Mouse (Mus musculus) embryonic facial prominence, embryonic 13.5 days (tissue): ENCODE results near the gene Nup155. TPM values are rescaled to one million over a fixed set of nuclear protein-coding genes. Genes with fewer than 3 reads are reported as not detected.
"Not testable (repeated sequence)": the region's sequence is repeated elsewhere in the genome, so short reads cannot be mapped to it uniquely, and the experiment has no call there.

Experiments used
- ATAC-seq: fragments of 200-750 bp; cut with Nextera tagmentation; 2 replicates; pipeline ENCODE4 v1.8.0; 2017; ENCODE audit warnings: low read depth; ENCODE audit not compliant: insufficient number of reproducible peaks, insufficient read depth, low FRiP score, low TSS enrichment
- H3K27ac ChIP-seq: fragments of 300-500 bp; sonication (generic); 2 replicates; pipeline ENCODE4 v1.5.1; 2015; ENCODE audit warnings: moderate library complexity, mild to moderate bottlenecking, inconsistent platforms
- H3K27me3 ChIP-seq: fragments of 300-500 bp; sonication (generic); 2 replicates; pipeline ENCODE4 v1.6.1; 2015; ENCODE audit warnings: mild to moderate bottlenecking, inconsistent platforms
- H3K36me3 ChIP-seq: fragments of 300-500 bp; sonication (generic); 2 replicates; pipeline ENCODE4 v1.6.1; 2015; ENCODE audit warnings: mild to moderate bottlenecking, inconsistent platforms
- H3K4me1 ChIP-seq: fragments of 300-500 bp; sonication (generic); 2 replicates; pipeline ENCODE4 v1.6.1; 2015; ENCODE audit warnings: inconsistent platforms
- H3K4me2 ChIP-seq: fragments of 300-500 bp; sonication (generic); 2 replicates; pipeline ENCODE4 v1.6.1; 2015; ENCODE audit warnings: moderate library complexity, mild to moderate bottlenecking, inconsistent platforms
- H3K4me3 ChIP-seq: fragments of 300-500 bp; sonication (generic); 2 replicates; pipeline ENCODE4 v1.5.1; 2015; ENCODE audit warnings: mild to moderate bottlenecking, inconsistent platforms
- H3K9ac ChIP-seq: fragments of 300-500 bp; sonication (generic); 2 replicates; pipeline ENCODE4 v1.6.1; 2015; ENCODE audit warnings: mild to moderate bottlenecking, inconsistent platforms
- H3K9me3 ChIP-seq: fragments of 300-500 bp; sonication (generic); 2 replicates; pipeline ENCODE4 v1.6.1; 2016; ENCODE audit warnings: inconsistent platforms
- WGBS: fragments of 180-500 bp; shearing (Covaris S2); methylation state at CpG from one replicate; pipeline ENCODE4 v1.1.7; 2015; ENCODE audit warnings: mixed read lengths; 5-methylcytosine and 5-hydroxymethylcytosine counted together
- polyA plus RNA-seq: library from polyadenylated mRNA; unstranded; fragments of >200 nt; fragmentation: Nextera tagmentation; extraction: Ambion mirVana; gene quantifications from 2 replicates; pipeline ENCODE4 v1.2.1, GENCODE M21; 2015

Gene Nup155
- 15.9 and 20.2 TPM in 2 replicates for polyA plus RNA-seq

DNA sequence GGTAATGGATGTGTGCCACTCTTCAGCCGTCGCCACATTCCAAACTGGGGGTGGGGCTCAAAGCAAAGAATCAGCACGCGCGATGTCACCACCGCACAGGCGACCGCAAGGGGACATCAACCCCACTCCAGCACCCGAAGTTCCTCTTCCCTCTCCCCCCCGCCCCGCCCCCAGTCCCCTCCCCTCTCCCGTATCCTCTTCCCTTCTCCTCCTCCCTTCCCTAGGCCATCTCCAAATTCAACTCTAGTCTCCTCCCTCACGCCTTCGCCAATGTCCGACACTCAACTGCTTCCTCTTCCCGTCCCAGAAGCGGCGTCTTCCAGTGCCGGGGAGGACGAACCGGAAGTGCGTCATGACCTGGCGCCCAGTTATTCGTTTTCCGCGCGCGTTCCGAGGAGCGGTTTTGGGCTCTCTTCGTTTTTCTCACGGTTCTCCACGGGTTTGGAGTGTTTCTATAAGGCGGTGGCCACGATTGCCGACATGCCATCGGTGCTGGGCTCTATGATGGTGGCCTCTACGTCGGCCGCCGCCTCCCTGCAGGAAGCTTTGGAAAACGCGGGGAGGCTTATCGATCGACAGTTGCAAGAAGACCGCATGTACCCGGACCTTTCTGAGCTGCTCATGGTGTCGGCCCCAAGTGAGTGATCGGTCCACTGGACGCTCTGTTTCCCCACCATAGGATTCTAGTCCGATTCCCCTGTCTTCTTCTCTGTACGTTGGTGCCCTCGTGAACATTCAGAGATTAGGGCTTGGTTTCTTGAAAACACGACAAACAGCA, at the start of gene Nup155:
Nup155 (plus strand) TSS at position 308 of the 778 bp plus-strand sequence.
- Histone ChIP-seq H3K27me3 (no peaks in the 10 kb centered on the region), H3K36me3 (peaks cover 26% of the 10 kb centered on the region), H3K4me3 (peak within 1 kb of the TSS; percentile 84), H3K4me2 (peak within 1 kb of the TSS; percentile 85), H3K27ac (peak within 1 kb of the TSS; percentile 79), H3K4me1 (peaks cover 8% of the 10 kb centered on the region), H3K9me3 (no peaks in the 10 kb centered on the region), H3K9ac (peak within 1 kb of the TSS; percentile 87)
- peak; percentile 93 for ATAC-seq
- under 1% methylated on average over 54 of the region's 54 CpGs for WGBS

DNA sequence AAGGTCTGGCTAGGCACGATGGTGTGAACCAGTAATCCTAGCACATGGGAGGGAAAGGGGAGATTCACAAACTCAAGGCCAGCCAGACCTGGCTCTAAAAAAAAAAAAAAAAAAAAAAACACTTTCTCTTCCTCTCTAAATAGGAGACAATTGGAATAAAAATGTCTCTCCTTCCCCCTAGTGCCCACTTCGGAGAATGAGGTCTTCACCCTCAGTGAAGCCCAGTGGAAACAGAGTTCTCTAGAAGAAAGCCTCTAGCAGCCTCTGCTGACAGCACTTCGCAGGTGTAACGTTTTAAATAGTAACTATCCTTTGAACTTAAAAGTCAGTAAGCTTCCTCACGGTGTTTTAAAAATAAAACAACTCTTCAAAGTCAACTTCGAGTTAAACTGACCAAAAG, 43.9 kb upstream of the Nup155 start:
- Histone ChIP-seq H3K4me3 (no peak overlapping the region), H3K27ac (no peak overlapping the region), H3K36me3 (peaks cover 36% of the 10 kb centered on the region), H3K4me2 (no peak overlapping the region), H3K9ac (no peak overlapping the region), H3K27me3 (no peaks in the 10 kb centered on the region), H3K9me3 (no peaks in the 10 kb centered on the region), H3K4me1 (no peaks in the 10 kb centered on the region)
- WGBS = 80% methylated on average over 6 of the region's 6 CpGs
- ATAC-seq = no peak

DNA sequence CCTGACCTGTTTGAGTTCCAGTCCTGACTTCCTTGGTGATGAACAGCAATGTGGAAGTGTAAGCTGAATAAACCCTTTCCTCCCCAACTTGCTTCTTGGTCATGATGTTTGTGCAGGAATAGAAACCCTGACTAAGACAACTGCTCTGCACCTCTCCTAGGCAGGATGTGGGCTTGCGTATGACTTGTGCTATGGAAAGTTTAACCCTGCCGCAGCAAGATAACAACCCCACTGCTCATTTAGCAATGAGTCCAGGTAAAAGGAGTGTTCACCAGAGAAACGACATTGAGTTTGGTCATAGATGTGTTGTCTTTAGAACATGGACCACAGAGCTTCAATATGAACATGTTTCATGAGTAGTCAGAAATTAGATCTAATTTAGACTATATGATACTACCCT, 35.9 kb upstream of the Nup155 start:
- not testable (repeated sequence) for H3K4me1 ChIP-seq, H3K27me3 ChIP-seq, ATAC-seq, H3K9ac ChIP-seq, H3K27ac ChIP-seq, H3K4me3 ChIP-seq, H3K4me2 ChIP-seq, H3K9me3 ChIP-seq
- WGBS = 95% methylated on average over 3 of the region's 3 CpGs
- peaks cover 55% of the 10 kb centered on the region for H3K36me3 ChIP-seq

DNA sequence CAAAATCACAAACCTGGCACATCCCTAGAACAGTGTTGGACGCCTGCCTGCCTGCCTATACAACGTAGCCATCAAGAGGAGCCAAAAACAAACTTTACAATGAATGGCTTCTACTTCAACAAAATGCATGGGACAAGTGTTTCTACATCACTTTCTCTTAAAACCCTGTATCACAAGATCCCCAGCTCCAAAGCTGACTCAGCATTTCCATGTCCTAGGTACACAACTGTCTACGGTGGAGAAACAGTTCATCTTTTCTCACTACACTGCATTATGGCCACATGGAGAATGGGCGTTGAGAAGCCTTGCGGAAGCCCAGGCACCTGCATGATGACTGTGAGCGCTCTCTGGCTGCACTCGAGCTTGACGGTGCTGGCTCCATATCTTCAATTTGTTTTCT, 26.9 kb upstream of the Nup155 start:
- H3K36me3 ChIP-seq = peaks cover 34% of the 10 kb centered on the region
- H3K9me3 ChIP-seq = no peaks in the 10 kb centered on the region
- no peaks in the 10 kb centered on the region for H3K4me1 ChIP-seq
- 91% methylated on average over 8 of the region's 8 CpGs for WGBS
- no peak for ATAC-seq
- no peak overlapping the region for H3K27ac ChIP-seq
- no peak overlapping the region for H3K9ac ChIP-seq
- H3K4me3 ChIP-seq = no peak overlapping the region
- H3K27me3 ChIP-seq = no peaks in the 10 kb centered on the region
- H3K4me2 ChIP-seq = no peak overlapping the region

DNA sequence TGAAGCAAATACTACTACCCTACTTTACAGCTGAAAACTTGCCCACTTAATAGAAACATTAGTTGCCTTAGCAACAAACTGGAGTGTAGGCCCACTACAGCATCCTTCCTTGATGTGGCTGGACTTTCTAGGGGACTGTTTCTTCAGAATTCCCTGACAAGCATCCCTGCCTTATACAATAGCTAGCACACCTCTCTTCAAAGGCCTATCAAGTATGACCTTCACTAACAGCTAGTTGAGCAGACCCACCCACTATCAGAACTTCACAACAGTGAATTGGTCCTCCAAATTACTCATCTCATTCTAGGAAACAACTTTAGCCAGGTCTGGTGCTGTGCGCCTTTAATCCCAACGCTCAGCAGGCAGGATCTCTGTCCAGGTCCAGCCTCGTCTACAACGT, 21.8 kb upstream of the Nup155 start:
- no peak for ATAC-seq
- no peaks in the 10 kb centered on the region for H3K9me3 ChIP-seq
- H3K4me3 ChIP-seq = no peak overlapping the region
- WGBS = 95% methylated on average over 4 of the region's 4 CpGs
- H3K27me3 ChIP-seq = no peaks in the 10 kb centered on the region
- H3K36me3 ChIP-seq = peaks cover 22% of the 10 kb centered on the region
- H3K4me2 ChIP-seq = no peak overlapping the region
- H3K27ac ChIP-seq = no peak overlapping the region
- H3K4me1 ChIP-seq = no peaks in the 10 kb centered on the region
- no peak overlapping the region for H3K9ac ChIP-seq

DNA sequence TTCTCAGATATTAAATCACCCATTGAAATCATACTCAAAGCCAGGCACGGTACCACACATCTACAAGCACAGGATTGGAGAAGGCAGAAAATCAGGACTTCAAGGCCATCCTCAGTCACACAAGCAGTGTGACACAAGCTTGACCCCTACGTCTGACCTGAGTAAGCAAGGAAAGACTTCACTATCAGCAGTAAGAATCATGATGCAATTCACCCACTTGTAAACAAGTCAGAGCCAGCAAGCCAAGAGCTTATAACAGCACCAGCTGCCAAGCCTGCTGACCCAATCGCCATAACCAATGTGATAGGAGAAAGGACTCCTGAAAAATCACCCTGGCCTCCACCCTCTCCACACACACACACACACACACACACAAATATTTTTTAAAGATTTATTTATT, 20.4 kb upstream of the Nup155 start:
- Histone ChIP-seq H3K4me2 (no peak overlapping the region), H3K27me3 (no peaks in the 10 kb centered on the region), H3K36me3 (peaks cover 28% of the 10 kb centered on the region), H3K9ac (no peak overlapping the region), H3K9me3 (no peaks in the 10 kb centered on the region), H3K27ac (no peak overlapping the region), H3K4me1 (no peaks in the 10 kb centered on the region), H3K4me3 (no peak overlapping the region)
- ATAC-seq = no peak
- WGBS = 83% methylated on average over 3 of the region's 3 CpGs

DNA sequence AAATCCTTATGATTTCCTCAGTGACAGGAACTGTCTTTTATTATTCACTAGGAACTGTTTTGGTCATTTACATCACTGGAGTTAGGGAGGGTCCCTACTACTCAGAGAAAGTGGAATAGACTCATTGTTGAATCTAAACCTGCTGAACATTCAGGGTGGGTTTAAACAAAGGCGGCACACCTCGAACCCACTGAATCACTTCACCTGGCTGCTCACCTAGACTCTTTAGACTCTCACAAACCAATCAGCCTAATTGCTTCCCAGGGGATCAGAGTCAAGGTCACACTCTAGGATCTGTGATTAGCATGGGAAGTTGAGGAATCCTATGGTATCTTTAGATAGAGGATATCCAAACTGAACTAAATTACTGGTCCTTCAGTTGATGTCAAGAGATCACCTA, 18.4 kb upstream of the Nup155 start:
- Histone ChIP-seq H3K27ac (no peak overlapping the region), H3K27me3 (no peaks in the 10 kb centered on the region), H3K9ac (no peak overlapping the region), H3K4me3 (no peak overlapping the region), H3K4me2 (no peak overlapping the region), H3K4me1 (no peaks in the 10 kb centered on the region), H3K36me3 (peaks cover 42% of the 10 kb centered on the region), H3K9me3 (no peaks in the 10 kb centered on the region)
- 95% methylated on average over 2 of the region's 2 CpGs for WGBS
- ATAC-seq = no peak

DNA sequence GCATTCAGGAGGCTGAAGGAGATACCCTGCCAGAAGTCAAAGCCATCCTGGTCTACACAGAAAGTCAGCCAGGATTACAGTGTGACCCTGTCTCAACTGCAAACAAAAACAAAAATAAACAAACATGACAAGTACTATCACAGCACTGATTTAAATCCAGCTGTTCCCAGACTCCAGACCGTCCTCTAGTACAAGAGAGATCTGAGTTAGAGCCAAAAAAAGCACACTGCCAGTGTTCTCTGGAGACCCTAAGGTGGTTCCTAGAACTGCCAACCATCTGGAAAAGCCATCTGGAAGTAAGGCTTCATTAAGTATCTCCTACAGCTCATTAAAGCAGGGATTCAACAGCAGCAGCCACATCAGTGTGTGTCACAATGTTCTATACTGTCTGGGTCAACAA, 16.4 kb upstream of the Nup155 start:
- not testable (repeated sequence) for H3K4me2 ChIP-seq, ATAC-seq, H3K4me3 ChIP-seq, H3K4me1 ChIP-seq, H3K9ac ChIP-seq, H3K27ac ChIP-seq, H3K27me3 ChIP-seq, H3K9me3 ChIP-seq
- peaks cover 52% of the 10 kb centered on the region for H3K36me3 ChIP-seq
- WGBS = 89% methylated on average over 1 of the region's 1 CpGs

DNA sequence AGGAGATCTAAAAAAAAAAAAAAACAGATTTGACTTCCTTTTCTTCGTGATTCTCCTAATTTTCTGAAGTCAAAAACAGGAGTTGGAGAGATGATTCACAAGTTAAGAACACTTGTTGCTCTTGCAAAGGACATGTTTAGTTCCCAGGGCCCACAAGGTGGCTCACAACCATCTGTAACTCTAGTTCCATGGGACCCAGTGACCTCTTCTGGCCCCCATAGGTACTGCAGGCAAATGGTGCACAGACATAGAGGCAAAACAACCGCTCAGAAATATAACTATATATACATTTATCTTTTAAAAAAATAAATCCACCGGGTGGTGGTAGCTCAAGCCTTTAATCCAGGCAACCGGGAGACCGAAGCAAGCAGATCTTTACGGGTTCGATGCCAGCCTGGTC, 11.2 kb upstream of the Nup155 start:
- peaks cover 31% of the 10 kb centered on the region for H3K36me3 ChIP-seq
- 26% methylated on average over 7 of the region's 7 CpGs for WGBS
- H3K9me3 ChIP-seq = no peaks in the 10 kb centered on the region
- peak overlapping the region; percentile 65 for H3K4me2 ChIP-seq
- H3K27me3 ChIP-seq = no peaks in the 10 kb centered on the region
- ATAC-seq = no peak
- H3K9ac ChIP-seq = no peak overlapping the region
- peaks cover 4% of the 10 kb centered on the region for H3K4me1 ChIP-seq
- no peak overlapping the region for H3K27ac ChIP-seq
- peak overlapping the region; percentile 93 for H3K4me3 ChIP-seq

DNA sequence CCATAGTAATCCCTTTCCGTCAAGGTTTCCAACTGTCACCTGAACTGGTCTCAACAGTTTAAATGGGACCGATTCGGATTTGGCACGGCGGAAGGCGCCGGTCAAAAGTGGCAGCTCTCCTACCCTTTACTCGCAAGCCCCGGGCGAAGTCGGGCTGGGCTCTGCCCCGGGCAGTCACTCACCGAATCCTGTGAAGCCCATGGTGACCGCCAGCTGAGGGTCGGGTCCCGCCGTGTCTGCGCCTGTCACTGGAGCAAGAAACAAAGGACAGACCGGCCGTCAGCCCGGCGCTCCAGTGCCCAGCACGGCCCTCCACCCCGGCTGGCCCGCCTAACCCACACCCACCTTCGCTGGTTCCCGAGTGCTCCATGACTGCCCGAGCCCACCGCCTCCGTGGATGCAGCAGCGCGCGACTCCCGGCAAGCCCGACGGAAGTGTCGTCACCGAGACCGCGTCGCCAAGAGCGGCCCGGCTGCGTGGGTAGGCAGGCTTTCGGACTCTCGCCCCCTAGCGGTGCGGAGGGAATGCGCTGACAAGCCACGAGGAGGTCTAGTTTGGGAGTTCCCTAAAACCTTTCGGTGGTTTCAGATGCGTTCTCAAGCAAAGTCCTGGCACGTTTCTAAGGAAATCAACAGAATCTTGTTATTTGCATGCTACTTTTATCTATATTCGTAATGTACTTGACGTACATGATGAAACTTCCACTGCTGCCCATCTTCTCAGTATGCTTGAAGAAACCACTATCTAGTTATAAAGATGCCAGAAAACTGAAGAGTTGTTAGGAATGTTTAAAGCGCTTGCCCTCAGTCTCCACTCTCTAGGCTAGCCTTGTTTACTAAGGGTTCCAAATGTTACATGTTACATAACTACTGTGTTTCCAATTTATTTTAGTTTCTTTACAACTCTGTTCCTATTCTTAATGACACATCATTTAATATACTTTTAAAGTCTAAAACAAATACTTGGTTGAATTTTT, 10.0 kb upstream of the Nup155 start, which contains the start of gene Wdr70:
Wdr70 (minus strand) TSS at position 436 of the 976 bp plus-strand sequence.
- Histone ChIP-seq H3K9me3 (no peaks in the 10 kb centered on the region), H3K4me2 (peak within 1 kb of the TSS; percentile 65), H3K27me3 (no peaks in the 10 kb centered on the region), H3K36me3 (peaks cover 24% of the 10 kb centered on the region), H3K9ac (peak within 1 kb of the TSS; percentile 92), H3K4me3 (peak within 1 kb of the TSS; percentile 93), H3K27ac (peak within 1 kb of the TSS; percentile 22; the same call in 1 of the 2 replicates), H3K4me1 (peaks cover 4% of the 10 kb centered on the region)
- peak; percentile 88 for ATAC-seq
- 2% methylated on average over 56 of the region's 56 CpGs for WGBS

DNA sequence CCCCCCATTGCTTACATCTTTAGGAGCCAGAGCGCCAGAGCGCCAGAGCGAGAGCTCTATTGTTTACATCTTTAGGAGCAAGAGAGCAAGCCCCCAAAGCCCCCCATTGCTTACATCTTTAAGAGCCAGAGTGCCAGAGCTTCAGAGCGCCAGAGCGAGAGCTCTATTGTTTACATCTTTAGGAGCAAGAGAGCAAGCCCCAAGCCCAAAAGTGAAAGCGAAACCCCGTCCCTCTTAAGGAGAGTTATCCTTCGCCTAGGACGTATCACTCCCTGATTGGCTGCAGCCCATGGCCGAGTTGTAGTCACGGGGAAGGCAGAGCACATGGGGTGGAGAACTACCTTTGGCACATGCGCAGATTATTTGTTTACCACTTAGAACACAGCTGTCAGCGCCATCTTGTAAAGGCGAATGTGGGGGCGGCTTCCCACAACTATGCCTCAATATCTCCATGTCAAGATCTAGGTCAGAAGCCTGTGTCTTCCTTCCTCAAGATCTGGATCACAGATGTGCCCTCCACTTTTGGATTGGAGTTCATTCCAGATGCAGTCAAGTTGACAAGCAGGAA, 7.0 kb upstream of the Nup155 start:
- H3K9me3 ChIP-seq, H3K4me2 ChIP-seq, H3K27ac ChIP-seq, H3K36me3 ChIP-seq, ATAC-seq, H3K4me1 ChIP-seq, H3K27me3 ChIP-seq, H3K4me3 ChIP-seq, H3K9ac ChIP-seq: not testable (repeated sequence)
- WGBS = 89% methylated on average over 15 of the region's 15 CpGs
